Mouse (Mus musculus): ENCODE data around the gene Tmem164.

Tmem164 gene

GRCm38 (mm10) chrX:142693256-142693655 is 12.1 kb downstream of the Tmem164 start:
- 57% methylated on average over 2 of the region's 2 CpGs for WGBS

GRCm38 (mm10) chrX:142694338-142694737 is 13.1 kb downstream of the Tmem164 start:
- 74% methylated on average over 7 of the region's 7 CpGs for WGBS

GRCm38 (mm10) chrX:142694856-142695255 is 13.7 kb downstream of the Tmem164 start:
- 55% methylated on average over 3 of the region's 3 CpGs for WGBS

GRCm38 (mm10) chrX:142696789-142697188 is 15.6 kb downstream of the Tmem164 start:
- WGBS = 86% methylated on average over 11 of the region's 11 CpGs

GRCm38 (mm10) chrX:142697545-142698204 is 16.5 kb downstream of the Tmem164 start:
- 68% methylated on average over 5 of the region's 5 CpGs for WGBS

GRCm38 (mm10) chrX:142698212-142698611 is 17.0 kb downstream of the Tmem164 start:
- 78% methylated on average over 7 of the region's 7 CpGs for WGBS

- WGBS = 75% methylated on average over 5 of the region's 5 CpGs
Measured at GRCm38 (mm10) chrX:142702094-142702493, 20.9 kb downstream of the Tmem164 start.

GRCm38 (mm10) chrX:142702566-142702965 is 21.4 kb downstream of the Tmem164 start:
- 13% methylated on average over 3 of the region's 3 CpGs for WGBS

GRCm38 (mm10) chrX:142703953-142704352 is 22.7 kb downstream of the Tmem164 start:
- 86% methylated on average over 3 of the region's 3 CpGs for WGBS

- WGBS = 82% methylated on average over 3 of the region's 3 CpGs
Measured at GRCm38 (mm10) chrX:142716014-142716413, 34.8 kb downstream of the Tmem164 start.

- 52% methylated on average over 9 of the region's 9 CpGs for WGBS
Measured at GRCm38 (mm10) chrX:142717958-142718478, 36.8 kb downstream of the Tmem164 start.

- WGBS = 81% methylated on average over 4 of the region's 4 CpGs
Measured at GRCm38 (mm10) chrX:142718759-142719158, 37.6 kb downstream of the Tmem164 start.

GRCm38 (mm10) chrX:142721897-142722296 is 40.7 kb downstream of the Tmem164 start:
- 94% methylated on average over 3 of the region's 3 CpGs for WGBS

- WGBS = 91% methylated on average over 2 of the region's 2 CpGs
Measured at GRCm38 (mm10) chrX:142724203-142724602, 43.0 kb downstream of the Tmem164 start.

GRCm38 (mm10) chrX:142725571-142725970 is 44.4 kb downstream of the Tmem164 start:
- WGBS = 96% methylated on average over 2 of the region's 2 CpGs

- WGBS = 71% methylated on average over 2 of the region's 2 CpGs
Measured at GRCm38 (mm10) chrX:142726311-142726710, 45.1 kb downstream of the Tmem164 start.

GRCm38 (mm10) chrX:142727847-142728246 is 46.6 kb downstream of the Tmem164 start:
- 61% methylated on average over 6 of the region's 6 CpGs for WGBS

- 87% methylated on average over 1 of the region's 1 CpGs for WGBS
Measured at GRCm38 (mm10) chrX:142729040-142729439, 47.8 kb downstream of the Tmem164 start.

- 80% methylated on average over 2 of the region's 2 CpGs for WGBS
Measured at GRCm38 (mm10) chrX:142729482-142729881, 48.3 kb downstream of the Tmem164 start.

GRCm38 (mm10) chrX:142737099-142737498 is 55.9 kb downstream of the Tmem164 start:
- 79% methylated on average over 4 of the region's 4 CpGs for WGBS

- 79% methylated on average over 6 of the region's 6 CpGs for WGBS
Measured at GRCm38 (mm10) chrX:142737719-142738118, 56.5 kb downstream of the Tmem164 start.

GRCm38 (mm10) chrX:142748574-142748973 is 67.4 kb downstream of the Tmem164 start:
- 48% methylated on average over 3 of the region's 3 CpGs for WGBS

GRCm38 (mm10) chrX:142750775-142751174 is 69.6 kb downstream of the Tmem164 start:
- WGBS = 54% methylated on average over 4 of the region's 4 CpGs

GRCm38 (mm10) chrX:142755542-142755941 is 74.3 kb downstream of the Tmem164 start:
- 87% methylated on average over 6 of the region's 6 CpGs for WGBS

All from cerebral cortex, adult 2 months (tissue).